Mouse (Mus musculus) midbrain, embryonic 10.5 days (tissue): ENCODE results near the gene Isoc2a. TPM values are rescaled to one million over a fixed set of nuclear protein-coding genes. Genes with fewer than 3 reads are reported as not detected.

Experiments
- DNase-seq: peaks from one replicate; pipeline ENCODE4 v3.0.0-alpha.2; 2017; ENCODE audit warnings: low spot score
- H3K27ac ChIP-seq: fragments of 300-500 bp; sonication (generic); replicated peaks from 2 replicates; pipeline ENCODE4 v1.5.1; 2016; ENCODE audit warnings: mild to moderate bottlenecking
- H3K27me3 ChIP-seq: fragments of 300-500 bp; sonication (generic); 2 replicates; pipeline ENCODE4 v1.6.1; 2016; ENCODE audit warnings: low read depth, mild to moderate bottlenecking; ENCODE audit not compliant: poor library complexity, severe bottlenecking
- H3K36me3 ChIP-seq: fragments of 300-500 bp; sonication (generic); 2 replicates; pipeline ENCODE4 v1.6.1; 2016; ENCODE audit warnings: mild to moderate bottlenecking, moderate library complexity
- H3K4me1 ChIP-seq: fragments of 300-500 bp; sonication (generic); 2 replicates; pipeline ENCODE4 v1.6.1; 2016
- H3K4me3 ChIP-seq: fragments of 300-500 bp; sonication (generic); 2 replicates; pipeline ENCODE4 v1.5.1; 2016; ENCODE audit warnings: mild to moderate bottlenecking, moderate library complexity
- H3K9me3 ChIP-seq: fragments of 300-500 bp; sonication (generic); replicated peaks from 2 replicates; pipeline ENCODE4 v1.6.1; 2016; ENCODE audit warnings: mild to moderate bottlenecking
- WGBS: fragments of 180-500 bp; shearing (Covaris S2); methylation state at CpG from one replicate; pipeline ENCODE4 v1.1.7; 2016; 5-methylcytosine and 5-hydroxymethylcytosine counted together
- polyA plus RNA-seq: library from polyadenylated mRNA; unstranded; fragments of >200 nt; fragmentation: Nextera tagmentation; extraction: Ambion mirVana; gene quantifications from 2 replicates; pipeline ENCODE4 v1.2.1, GENCODE M21; 2016

Isoc2a gene
- polyA plus RNA-seq, 1 experiment from 2014 or later, result 0.64 TPM

GRCm38 (mm10) chr7:4922508-4922907, 45.6 kb downstream of the Isoc2a start:
- H3K27ac ChIP-seq, result peak overlapping the region; percentile 94
- peak; percentile 96 for DNase-seq
- H3K4me3 ChIP-seq, result peak overlapping the region; percentile 59
- peaks cover 41% of the 10 kb centered on the region for H3K36me3 ChIP-seq
- H3K4me1 ChIP-seq, result peaks cover 82% of the 10 kb centered on the region
- no peaks in the 10 kb centered on the region for H3K9me3 ChIP-seq
- H3K27me3 ChIP-seq, result no peaks in the 10 kb centered on the region
- WGBS, result 0% methylated on average over 14 of the region's 14 CpGs

GRCm38 (mm10) chr7:4922931-4923565, 46.1 kb downstream of the Isoc2a start:
- no peaks in the 10 kb centered on the region for H3K27me3 ChIP-seq
- peaks cover 82% of the 10 kb centered on the region for H3K4me1 ChIP-seq
- peak; percentile 86 for DNase-seq
- peak overlapping the region; percentile 59 for H3K4me3 ChIP-seq
- peaks cover 35% of the 10 kb centered on the region for H3K36me3 ChIP-seq
- H3K9me3 ChIP-seq, result no peaks in the 10 kb centered on the region
- under 1% methylated on average over 14 of the region's 14 CpGs for WGBS
- H3K27ac ChIP-seq, result peak overlapping the region; percentile 94

- DNase-seq, result peak; percentile 61
- Histone ChIP-seq H3K36me3 (peaks cover 28% of the 10 kb centered on the region), H3K27ac (peak overlapping the region; percentile 94), H3K4me3 (peak overlapping the region; percentile 59), H3K27me3 (no peaks in the 10 kb centered on the region), H3K4me1 (peaks cover 81% of the 10 kb centered on the region), H3K9me3 (no peaks in the 10 kb centered on the region)
- 4% methylated on average over 37 of the region's 37 CpGs for WGBS
These were observed 46.8 kb downstream of the Isoc2a start for GRCm38 (mm10) chr7:4923586-4924364.

GRCm38 (mm10) chr7:4924483-4924882, 47.5 kb downstream of the Isoc2a start:
- WGBS, result under 1% methylated on average over 4 of the region's 4 CpGs

GRCm38 (mm10) chr7:4924891-4925301, 47.9 kb downstream of the Isoc2a start:
- Histone ChIP-seq H3K36me3 (peaks cover 17% of the 10 kb centered on the region), H3K4me3 (peak overlapping the region; percentile 59), H3K27me3 (no peaks in the 10 kb centered on the region), H3K9me3 (no peaks in the 10 kb centered on the region), H3K27ac (peak overlapping the region; percentile 94), H3K4me1 (peaks cover 80% of the 10 kb centered on the region)
- DNase-seq, result peak; percentile 35
- 8% methylated on average over 4 of the region's 4 CpGs for WGBS

More at GRCm38 (mm10) chr7:4924483-4924882, 47.5 kb downstream of the Isoc2a start:
- no peaks in the 10 kb centered on the region for H3K9me3 ChIP-seq
- DNase-seq, result peak; percentile 40
- peak overlapping the region; percentile 94 for H3K27ac ChIP-seq
- H3K4me3 ChIP-seq, result peak overlapping the region; percentile 59
- no peaks in the 10 kb centered on the region for H3K27me3 ChIP-seq
- H3K36me3 ChIP-seq, result peaks cover 21% of the 10 kb centered on the region
- H3K4me1 ChIP-seq, result peaks cover 80% of the 10 kb centered on the region

- peak within 1 kb of the TSS; percentile 59 for H3K4me3 ChIP-seq
- H3K36me3 ChIP-seq, result peaks cover 9% of the 10 kb centered on the region
- H3K4me1 ChIP-seq, result peaks cover 75% of the 10 kb centered on the region
- no peaks in the 10 kb centered on the region for H3K27me3 ChIP-seq
- 2% methylated on average over 5 of the region's 6 CpGs for WGBS
- H3K27ac ChIP-seq, result peak within 1 kb of the TSS; percentile 94
- peak; percentile 68 for DNase-seq
- H3K9me3 ChIP-seq, result no peaks in the 10 kb centered on the region
These were observed 48.8 kb downstream of the Isoc2a start, which contains the start of gene Ssc5d for GRCm38 (mm10) chr7:4925441-4926381. TSS of gene Ssc5d (plus strand) at chr7:4925785.

GRCm38 (mm10) chr7:4926849-4927248, 49.9 kb downstream of the Isoc2a start:
- no peak overlapping the region for H3K4me3 ChIP-seq
- WGBS, result 76% methylated on average over 16 of the region's 16 CpGs

GRCm38 (mm10) chr7:4927711-4928110, 50.8 kb downstream of the Isoc2a start:
- no peaks in the 10 kb centered on the region for H3K9me3 ChIP-seq
- peaks cover 55% of the 10 kb centered on the region for H3K4me1 ChIP-seq
- DNase-seq, result no peak
- no peaks in the 10 kb centered on the region for H3K36me3 ChIP-seq
- H3K4me3 ChIP-seq, result no peak overlapping the region
- no peaks in the 10 kb centered on the region for H3K27me3 ChIP-seq
- peak overlapping the region; percentile 94 for H3K27ac ChIP-seq
- 65% methylated on average over 8 of the region's 8 CpGs for WGBS

More at GRCm38 (mm10) chr7:4926849-4927248, 49.9 kb downstream of the Isoc2a start:
- Histone ChIP-seq H3K27ac (peak overlapping the region; percentile 94), H3K27me3 (no peaks in the 10 kb centered on the region), H3K4me1 (peaks cover 64% of the 10 kb centered on the region), H3K36me3 (no peaks in the 10 kb centered on the region), H3K9me3 (no peaks in the 10 kb centered on the region)
- DNase-seq, result no peak

- no peaks in the 10 kb centered on the region for H3K36me3 ChIP-seq
- DNase-seq, result no peak
- no peaks in the 10 kb centered on the region for H3K27me3 ChIP-seq
- H3K27ac ChIP-seq, result no peak overlapping the region
- H3K9me3 ChIP-seq, result no peaks in the 10 kb centered on the region
- H3K4me3 ChIP-seq, result no peak overlapping the region
- WGBS, result 88% methylated on average over 17 of the region's 17 CpGs
- peaks cover 49% of the 10 kb centered on the region for H3K4me1 ChIP-seq
These were observed 51.4 kb downstream of the Isoc2a start for GRCm38 (mm10) chr7:4928323-4928722.

GRCm38 (mm10) chr7:4933103-4933502, 56.1 kb downstream of the Isoc2a start:
- Histone ChIP-seq H3K27me3 (no peaks in the 10 kb centered on the region), H3K9me3 (peaks cover 6% of the 10 kb centered on the region; the same call in 1 of the 2 replicates), H3K4me3 (no peak overlapping the region), H3K4me1 (peaks cover 1% of the 10 kb centered on the region; the same call in 1 of the 2 replicates), H3K27ac (no peak overlapping the region), H3K36me3 (no peaks in the 10 kb centered on the region)
- DNase-seq, result no peak
- WGBS, result 72% methylated on average over 12 of the region's 12 CpGs

- Histone ChIP-seq H3K4me3 (no peak overlapping the region), H3K27ac (no peak overlapping the region), H3K27me3 (no peaks in the 10 kb centered on the region), H3K4me1 (no peaks in the 10 kb centered on the region), H3K36me3 (no peaks in the 10 kb centered on the region), H3K9me3 (peaks cover 6% of the 10 kb centered on the region; the same call in 1 of the 2 replicates)
- 85% methylated on average over 4 of the region's 4 CpGs for WGBS
- no peak for DNase-seq
These were observed 57.4 kb downstream of the Isoc2a start for GRCm38 (mm10) chr7:4934160-4934914.
